Mouse (Mus musculus) urinary bladder, postnatal 10 days (tissue): ENCODE data around the gene Actl9.

Experiments used
- DNase-seq: peaks from one replicate; pipeline ENCODE4 v3.0.0; 2022; ENCODE audit warnings: low spot score

Actl9 gene

DNA sequence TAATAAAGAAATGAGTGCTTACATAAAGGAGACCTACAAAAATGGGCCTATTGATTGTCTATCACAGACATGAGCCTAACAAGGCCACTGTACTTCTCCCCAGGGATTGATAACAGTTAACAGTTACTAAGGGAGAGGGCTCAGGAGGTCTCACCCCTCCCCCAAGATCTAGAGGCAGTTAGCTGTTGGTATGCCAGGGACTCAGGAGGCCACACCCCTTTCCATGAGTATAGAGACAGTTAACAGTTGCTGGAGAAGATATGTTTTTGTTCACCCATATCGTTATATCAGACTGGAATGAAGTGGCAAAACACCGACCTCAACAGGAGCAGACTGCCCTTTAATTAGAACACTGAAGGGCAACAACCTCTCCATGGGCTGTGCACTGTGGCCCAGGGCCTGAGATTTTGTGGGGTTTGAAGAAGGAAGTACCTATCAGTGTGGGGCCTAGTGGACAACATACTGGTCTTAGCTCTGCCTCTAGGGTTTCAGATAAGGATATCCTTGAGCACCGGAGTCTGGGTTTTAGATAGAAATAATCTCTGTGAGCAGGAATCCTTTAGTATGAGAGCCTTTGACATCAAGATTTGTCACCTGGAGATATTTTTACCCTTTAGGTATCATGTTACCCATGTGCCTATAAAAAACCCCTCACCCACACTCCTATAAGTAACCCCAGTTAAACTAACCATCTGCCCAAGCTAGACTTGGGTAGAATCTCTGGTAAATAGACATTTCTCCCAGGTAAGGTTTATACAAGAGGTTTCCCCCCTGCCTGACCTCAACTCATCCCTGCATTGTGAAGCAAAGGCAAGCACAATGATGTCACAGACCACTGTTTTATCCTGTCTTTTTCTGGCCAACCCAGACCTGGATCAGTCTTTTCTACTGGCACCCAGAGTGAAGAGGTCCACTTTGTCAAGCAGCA, at the start of gene Actl9:
Gene Actl9 (plus strand): TSS at position 878 of the 928 bp plus-strand sequence.
- DNase-seq, result no peak

DNA sequence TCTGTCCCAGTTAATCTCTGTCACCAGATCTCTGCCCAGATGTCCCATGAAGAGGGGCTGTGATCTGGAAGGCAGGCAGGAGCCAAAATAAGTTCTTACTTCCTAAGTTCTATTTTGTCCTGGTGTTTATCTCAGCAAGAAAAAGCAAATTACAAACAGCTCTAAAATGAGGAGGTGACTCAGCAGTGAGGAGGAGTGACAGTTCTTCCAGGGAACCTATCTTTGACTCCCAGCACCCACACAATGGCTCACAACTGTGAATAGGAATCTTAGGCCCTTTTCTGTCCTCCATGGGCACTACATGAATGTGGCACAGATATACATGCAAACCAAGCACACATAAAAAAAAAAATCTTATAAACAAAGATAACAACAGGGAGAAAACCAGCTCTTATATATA, 47.0 kb upstream of the Actl9 start:
- DNase-seq, result no peak

DNA sequence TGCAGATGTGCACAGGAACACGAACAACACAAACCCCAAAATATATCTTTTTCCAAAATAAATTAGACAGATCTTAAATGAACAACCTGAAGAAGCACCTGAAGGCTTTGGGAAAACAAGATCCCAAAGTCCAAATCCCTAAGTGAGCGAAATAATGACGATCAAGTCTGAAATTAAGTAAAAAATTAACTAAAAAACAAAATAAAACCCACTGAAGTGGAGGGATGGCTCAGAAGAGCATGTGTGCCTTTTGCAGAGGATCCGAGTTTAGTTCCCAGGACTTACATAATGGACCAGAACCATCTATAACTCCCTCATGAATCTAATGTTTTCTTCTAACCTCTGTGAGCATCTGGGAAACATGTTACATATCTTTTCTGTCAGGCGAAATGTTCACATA, 40.4 kb upstream of the Actl9 start:
- DNase-seq, result no peak

DNA sequence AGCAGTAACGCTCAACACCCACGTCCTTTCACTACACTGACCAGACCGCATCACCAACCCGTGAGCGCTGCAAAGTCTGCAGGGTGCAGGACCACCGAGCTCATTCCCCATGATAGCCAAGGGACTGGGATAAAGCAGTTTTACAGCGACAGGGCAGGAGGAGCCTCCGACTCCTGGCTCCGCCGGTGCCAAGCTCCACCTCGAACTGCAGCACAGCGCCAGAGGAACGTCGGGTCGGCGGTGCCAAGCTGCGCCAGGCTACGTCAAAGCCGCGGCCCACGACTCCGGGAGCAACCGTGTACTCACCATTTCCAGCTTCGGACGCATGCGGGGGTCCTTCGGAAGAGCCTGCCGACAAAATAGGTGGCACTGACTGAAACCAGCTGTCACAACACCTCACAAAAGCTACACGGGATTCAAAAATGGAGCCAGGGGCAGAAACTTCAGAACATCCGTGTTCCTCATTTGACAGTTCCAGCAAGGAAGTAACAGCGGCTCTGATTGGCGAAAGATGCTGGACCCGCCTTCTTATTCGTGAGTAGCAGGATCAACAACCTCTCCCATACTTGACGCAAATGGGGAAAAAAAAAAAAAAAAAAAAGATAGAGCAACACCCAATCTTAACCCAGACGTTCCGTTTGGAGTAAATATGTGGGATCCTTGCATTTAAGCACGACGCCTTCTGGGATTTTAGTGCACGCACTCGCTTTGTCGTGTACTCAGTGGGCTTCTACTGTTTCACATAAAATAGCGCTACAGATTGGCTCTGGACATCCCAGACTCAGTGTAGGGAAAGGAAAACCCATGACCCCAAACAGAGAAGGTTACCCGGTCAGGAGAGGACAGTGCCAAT, 38.3 kb upstream of the Actl9 start, which contains the start of gene Zfp101:
Gene Zfp101 (minus strand): TSS at position 460 of the 853 bp plus-strand sequence.
- DNase-seq, result peak; percentile 38

DNA sequence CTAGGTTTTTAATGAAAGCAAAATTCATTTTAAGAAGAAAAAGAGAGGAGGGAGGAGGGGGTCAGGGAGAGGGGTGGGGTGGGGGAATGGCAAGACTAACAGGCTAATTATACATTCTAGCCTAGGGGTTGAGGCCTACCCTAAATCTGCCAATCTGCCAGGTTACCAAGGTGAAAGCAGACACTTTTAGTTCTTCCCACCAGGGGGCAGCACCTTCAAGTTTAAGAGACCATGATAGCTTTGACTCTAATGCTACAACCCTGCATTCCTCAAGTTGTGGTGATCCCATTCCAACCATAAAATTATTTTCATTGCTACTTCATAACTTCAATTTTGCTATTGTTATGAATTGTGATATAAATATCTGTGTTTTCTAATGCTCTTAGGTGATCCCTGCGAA, 6.5 kb downstream of the Actl9 start:
- DNase-seq, result peak; percentile 22

DNA sequence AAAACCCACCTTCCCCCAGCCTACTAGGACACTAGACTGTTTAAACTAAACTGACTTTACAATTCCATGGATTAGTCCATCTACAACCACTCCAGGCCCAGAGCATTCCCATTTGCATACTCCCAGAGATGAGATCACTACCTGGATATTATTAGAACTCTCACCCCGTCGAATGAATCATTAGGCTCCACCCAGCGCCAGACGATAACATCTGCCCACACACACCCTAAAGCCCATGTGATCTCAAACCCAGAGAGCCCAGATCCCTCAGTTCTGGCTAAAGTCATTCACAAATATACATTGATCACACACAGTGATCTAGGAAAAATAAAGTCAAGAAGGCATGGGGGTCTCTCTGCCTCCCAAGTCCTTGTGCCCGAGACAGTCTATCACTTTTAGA, 7.2 kb downstream of the Actl9 start:
- DNase-seq, result no peak

DNA sequence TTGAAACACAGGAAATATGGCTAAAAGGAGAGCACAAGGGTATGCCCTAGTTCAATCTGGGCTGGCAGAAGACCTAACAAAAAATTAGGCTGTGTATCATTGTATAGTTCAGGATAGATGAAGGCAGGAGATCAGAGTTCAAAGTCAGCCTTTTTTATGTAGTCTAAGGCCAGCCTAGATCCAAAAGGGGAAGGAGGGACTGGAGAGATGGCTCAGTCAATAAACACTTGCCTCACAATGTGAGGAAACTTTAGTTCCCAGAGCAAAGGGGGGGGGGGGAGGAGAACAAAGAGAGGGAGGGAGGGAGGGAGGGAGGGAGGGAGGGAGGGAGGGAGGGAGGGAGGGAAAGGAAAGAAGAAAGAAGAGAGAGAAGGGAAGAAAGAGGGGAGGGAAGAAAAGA, 8.5 kb downstream of the Actl9 start:
- no peak for DNase-seq

DNA sequence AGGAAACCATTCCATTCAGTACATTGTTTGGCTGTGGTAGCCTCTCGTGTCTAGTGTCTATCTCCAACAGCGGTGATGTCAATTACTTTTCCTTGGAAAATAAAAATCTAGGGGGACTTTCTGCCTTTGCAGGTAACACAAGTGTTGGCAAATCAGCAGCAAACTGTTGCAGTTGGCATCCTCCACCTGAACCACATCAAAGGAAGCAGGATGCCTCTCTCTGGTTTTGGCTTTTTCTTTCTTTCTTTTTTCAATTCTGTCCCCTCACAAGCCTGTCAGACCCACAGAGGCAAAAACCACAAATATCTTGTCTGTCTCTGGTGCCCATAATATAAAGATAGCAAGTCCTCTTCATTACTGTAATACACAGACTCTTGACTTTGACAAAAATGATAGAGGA, 23.9 kb downstream of the Actl9 start:
- DNase-seq, result no peak

DNA sequence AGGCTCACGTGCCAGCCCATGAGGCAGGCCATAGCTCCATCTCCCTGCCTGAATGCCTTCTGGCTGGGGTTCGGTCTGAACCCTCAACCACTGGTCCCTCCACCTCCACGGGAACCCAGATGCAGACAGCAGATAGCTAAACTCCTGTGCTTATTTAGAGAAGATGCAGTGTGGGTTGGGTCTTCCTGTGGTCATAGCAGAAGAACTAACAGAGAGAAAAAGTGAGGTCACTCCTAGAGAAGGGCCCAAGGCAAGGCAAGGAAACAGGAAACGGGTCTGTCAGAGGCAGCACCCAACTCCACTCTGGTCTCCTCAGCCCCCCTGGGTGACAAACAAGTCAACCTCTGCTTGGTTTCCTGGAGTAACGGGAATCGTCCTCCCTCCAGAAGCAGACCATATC, 38.5 kb downstream of the Actl9 start:
- no peak for DNase-seq
